Comparison of ENCODE assay signal across 8 mouse cellular contexts in the genomic region with DNA sequence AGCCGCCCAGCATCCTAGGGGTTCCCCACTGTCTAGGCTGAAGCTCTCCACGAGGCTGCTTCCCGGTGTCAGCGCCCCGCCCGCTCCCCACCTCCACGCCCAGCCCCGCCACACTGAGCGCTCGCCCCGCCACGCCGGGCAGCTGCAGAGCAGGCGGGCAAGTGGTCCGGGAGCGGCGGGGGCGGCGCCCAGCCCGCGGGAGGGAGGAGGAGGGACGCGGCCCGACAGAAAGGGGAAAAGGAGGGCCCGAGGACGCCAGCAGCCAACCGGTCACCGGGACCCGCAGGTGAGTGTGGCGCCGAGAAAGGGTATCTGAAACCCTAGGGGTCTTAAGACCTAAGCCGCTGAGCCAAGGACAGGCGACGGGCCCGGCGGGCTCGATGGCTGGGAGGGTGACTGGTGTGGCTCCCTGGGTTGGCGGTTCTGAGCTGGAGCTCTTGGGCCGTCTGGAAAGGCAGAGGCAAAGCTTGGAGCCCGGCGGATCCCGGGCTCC. TPM values are rescaled to one million over a fixed set of nuclear protein-coding genes. Genes with fewer than 3 reads are reported as not detected.
A peak's percentile ranks its signal among the peaks of the same experiment; 100 is the strongest.
DNase-seq lines count a peak whose midpoint lies in the region; ATAC-seq and TF ChIP-seq lines count a peak whose summit lies in the region.

TSS of gene Adgrg2 (plus strand) at position 227 of the 493 bp plus-strand sequence.

- H3K4me3 ChIP-seq in cortical plate, adult 2 months (ENCODE audit: insufficient read depth, low read length), result peak within 1 kb of the TSS; percentile 18; the same call in 1 of the 2 replicates
- H3K4me3 ChIP-seq in heart, embryonic 10.5 days, result peak within 1 kb of the TSS; percentile 60
- H3K4me3 ChIP-seq in kidney, postnatal 0 days (replicated peaks; ENCODE audit: low read depth, low read length), result peak within 1 kb of the TSS; percentile 37
- peak within 1 kb of the TSS; percentile 48 for H3K4me3 ChIP-seq in stomach, embryonic 15.5 days (replicated peaks)

- no peak within 1 kb of the TSS for H3K27ac ChIP-seq in cortical plate, adult 2 months (ENCODE audit: insufficient read depth, low read length)
- H3K27ac ChIP-seq in heart, embryonic 10.5 days, result peak within 1 kb of the TSS; percentile 16; the same call in 1 of the 2 replicates
- no peak within 1 kb of the TSS for H3K27ac ChIP-seq in kidney, postnatal 0 days
- H3K27ac ChIP-seq in stomach, embryonic 15.5 days, result no peak within 1 kb of the TSS

- TF ChIP-seq CTCF in cortical plate, adult 2 months (IDR thresholded peaks at IDR 0.05; ENCODE audit: extremely low read depth, insufficient read depth, low read length), result no peak
- TF ChIP-seq CTCF in kidney, postnatal 0 days (IDR thresholded peaks at IDR 0.05; ENCODE audit: low read depth), result no peak

- peak within 1 kb of the TSS; percentile 47; the same call in 1 of the 2 replicates for H3K9ac ChIP-seq in kidney, postnatal 0 days (ENCODE audit: low read depth, low read length)
- no peak within 1 kb of the TSS for H3K9ac ChIP-seq in stomach, embryonic 15.5 days

- 13% methylated on average over 37 of the region's 42 CpGs for WGBS in heart, embryonic 10.5 days
- WGBS in kidney, postnatal 0 days, result 23% methylated on average over 39 of the region's 42 CpGs
- 10% methylated on average over 19 of the region's 42 CpGs for WGBS in stomach, embryonic 15.5 days

- H3K27me3 ChIP-seq in heart, embryonic 10.5 days (ENCODE audit: insufficient read depth, poor library complexity, severe bottlenecking), result peaks cover 29% of the 10 kb centered on the region
- 0 out of 2 replicates have a peak, but pooled peaks cover 3% of the 10 kb centered on the region for H3K27me3 ChIP-seq in kidney, postnatal 0 days (ENCODE audit: insufficient read depth, low read length)
- H3K27me3 ChIP-seq in stomach, embryonic 15.5 days (replicated peaks), result peaks cover 9% of the 10 kb centered on the region; the same call in 1 of the 2 replicates

- peak within 1 kb of the TSS; percentile 69 for H3K4me2 ChIP-seq in kidney, postnatal 0 days (ENCODE audit: low read length)
- H3K4me2 ChIP-seq in stomach, embryonic 15.5 days, result peak within 1 kb of the TSS; percentile 69

- H3K9me3 ChIP-seq in heart, embryonic 10.5 days, result no peaks in the 10 kb centered on the region
- H3K9me3 ChIP-seq in kidney, postnatal 0 days (replicated peaks; ENCODE audit: low read length), result no peaks in the 10 kb centered on the region
- H3K9me3 ChIP-seq in stomach, embryonic 15.5 days, result no peaks in the 10 kb centered on the region

- H3K36me3 ChIP-seq in heart, embryonic 10.5 days, result no peaks in the 10 kb centered on the region
- H3K36me3 ChIP-seq in kidney, postnatal 0 days (ENCODE audit: insufficient read depth, low read length), result no peaks in the 10 kb centered on the region
- H3K36me3 ChIP-seq in stomach, embryonic 15.5 days, result no peaks in the 10 kb centered on the region

- peak; percentile 84 for ATAC-seq in kidney, postnatal 0 days (replicated peaks; ENCODE audit: low FRiP score, low read depth)
- peak; percentile 85 for ATAC-seq in megakaryocyte progenitor cell, adult 5-6 weeks (replicated peaks; ENCODE audit: poor library complexity)
- peak; percentile 78 for ATAC-seq in stomach, embryonic 15.5 days (ENCODE audit: insufficient read depth, low FRiP score, low read depth)
- no peak for ATAC-seq in activated CD4-positive, CD25-positive, alpha-beta regulatory T cell, adult 4 months

- no peak for TF ChIP-seq POLR2A in cortical plate, adult 2 months (IDR thresholded peaks at IDR 0.05; ENCODE audit: extremely low read depth, insufficient read depth, low read length)

- peak; percentile 4 to 12 for DNase-seq in layer of hippocampus, postnatal 10 days (ENCODE audit: low spot score in 2 of 2)
- DNase-seq in layer of hippocampus, postnatal 14 days (ENCODE audit: low spot score in 2 of 2), result no peak
- peak; percentile 74 for DNase-seq in heart, embryonic 10.5 days (ENCODE audit: low spot score)
- peak; percentile 5 for DNase-seq in kidney, postnatal 0 days (ENCODE audit: low spot score)

- H3K4me1 ChIP-seq in cortical plate, adult 2 months (ENCODE audit: control insufficient read depth, insufficient read depth, low read length), result no peaks in the 10 kb centered on the region
- no peaks in the 10 kb centered on the region for H3K4me1 ChIP-seq in heart, embryonic 10.5 days
- H3K4me1 ChIP-seq in kidney, postnatal 0 days (replicated peaks; ENCODE audit: insufficient read depth, low read length), result no peaks in the 10 kb centered on the region
- H3K4me1 ChIP-seq in stomach, embryonic 15.5 days, result no peaks in the 10 kb centered on the region

RNA-seq across cellular contexts. Expression of gene Adgrg2, which starts in this region (rescaled TPM):
- total RNA-seq in layer of hippocampus, postnatal 10 days (2021), result 1 to 10 TPM; 2.2 to 2.4 TPM
- 1 to 10 TPM in 1 of 2 experiments, under 1 TPM in 1; 0.74 to 1.4 TPM for total RNA-seq in layer of hippocampus, postnatal 14 days (2021)
- polyA plus RNA-seq in cortical plate, adult 2 months (2012; rRNA removed), result 0.51 and 0.75 TPM in 2 replicates
- 0.25 and 0.34 TPM in 2 replicates for polyA plus RNA-seq in heart, embryonic 10.5 days (2016; fragmentation: Nextera tagmentation; extraction: Ambion mirVana)
- polyA plus RNA-seq in kidney, postnatal 0 days (2015; fragmentation: Nextera tagmentation; extraction: Ambion mirVana), result 1.5 and 1.7 TPM in 2 replicates
- total RNA-seq in megakaryocyte progenitor cell, adult 5-6 weeks (2015), result not detected in 2 replicates
- total RNA-seq in megakaryocyte progenitor cell, adult 5-6 weeks (2017), result not detected in 2 replicates
- 2.8 and 3.7 TPM in 2 replicates for polyA plus RNA-seq in stomach, embryonic 15.5 days (2015; fragmentation: Nextera tagmentation; extraction: Ambion mirVana)
- not detected for polyA plus RNA-seq in activated CD4-positive, CD25-positive, alpha-beta regulatory T cell, adult 4 months (2017; shearing (Covaris generic))

Comparison
In these comparisons a context has a peak if more than half of its experiments do, and no peak if none do; other contexts are left out.
1. DNase-seq: peak in layer of hippocampus, postnatal 10 days (2 of 2) and kidney, postnatal 0 days (single experiment); none in layer of hippocampus, postnatal 14 days (0 of 2).
2. Peak in DNase-seq, H3K4me3 ChIP-seq and H3K27ac ChIP-seq in heart, embryonic 10.5 days; RNA of the gene not detected or under 1 TPM.
3. Peak in ATAC-seq in megakaryocyte progenitor cell, adult 5-6 weeks; RNA of the gene not detected or under 1 TPM.
4. Peak in every context shown above with its lines, with median percentiles within 50 percentile points of each other: H3K4me3 ChIP-seq.